Mouse (Mus musculus) T-helper 17 cell (primary cell): ENCODE measurements at regions not wholly inside any gene's neighbourhood (a gene's known extent, or its start where the extent isn't known, plus 50 kb on each side); places are given as distances from the start of the nearest gene placed in this dataset.

Experiments used
- in situ Hi-C, 2 experiments: fragments of 300-600 bp; cut with MboI, MseI; formaldehyde crosslinking; loops; 1 replicate in 1 of 2; 2 replicates in 1 of 2; pipeline ENCODE4 v1.15.1; 2025; ENCODE audit warnings: high pct_unique_total_duplicates in 2 of 2

DNA sequence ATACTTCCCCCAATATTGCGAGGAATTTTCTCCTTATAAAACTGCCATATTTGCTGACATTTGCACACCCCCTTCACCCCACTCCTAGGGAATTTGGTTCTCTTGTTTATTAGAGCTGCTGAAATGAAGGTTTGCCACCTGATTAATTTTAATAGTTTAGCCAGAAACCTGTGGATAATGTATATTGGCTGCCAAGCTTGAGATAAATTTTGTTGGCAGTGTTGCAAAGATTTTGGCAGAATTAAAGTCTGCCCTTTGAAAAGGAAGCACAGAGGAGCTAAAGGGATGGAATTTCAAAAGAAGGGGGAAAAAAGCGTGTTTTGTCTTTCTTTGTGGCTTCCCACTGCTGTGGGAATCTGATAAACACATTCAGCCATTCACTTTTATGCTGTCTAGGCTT, 354.6 kb upstream of the Car10 start:
- in situ Hi-C loops: no loop called here

DNA sequence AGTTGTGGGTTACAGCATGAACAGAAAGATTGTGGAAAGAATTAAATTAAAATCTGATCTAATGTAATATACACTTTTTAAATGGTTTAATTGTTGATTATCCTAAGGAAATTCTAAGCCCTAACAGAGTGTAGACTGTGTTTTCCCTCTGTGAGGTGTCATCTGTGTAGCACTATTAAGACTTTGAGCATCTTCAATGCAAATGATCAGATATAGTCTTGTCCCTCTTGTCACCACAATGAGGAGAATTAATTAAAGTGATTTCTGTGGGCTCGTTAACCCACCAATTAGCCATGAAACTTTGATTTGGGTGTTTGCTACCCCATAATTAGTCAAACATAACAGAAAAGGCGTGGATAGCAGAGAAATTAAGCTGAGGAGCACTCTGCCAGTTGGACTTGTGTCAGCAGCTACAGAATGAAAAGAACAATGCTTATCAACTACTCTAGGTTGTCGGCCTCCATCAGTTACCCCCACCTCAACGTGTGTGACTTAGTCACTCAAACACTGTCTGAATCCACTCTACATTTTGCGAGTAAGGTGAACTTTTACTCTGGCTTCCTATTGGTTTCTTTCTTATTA, 339.4 kb upstream of the Car10 start:
- in situ Hi-C loops: loop anchor here in 1 of 2 experiments (10.0 kb wide), 1 partner anchor 584 kb away; no protein-coding TSS in a partner anchor

DNA sequence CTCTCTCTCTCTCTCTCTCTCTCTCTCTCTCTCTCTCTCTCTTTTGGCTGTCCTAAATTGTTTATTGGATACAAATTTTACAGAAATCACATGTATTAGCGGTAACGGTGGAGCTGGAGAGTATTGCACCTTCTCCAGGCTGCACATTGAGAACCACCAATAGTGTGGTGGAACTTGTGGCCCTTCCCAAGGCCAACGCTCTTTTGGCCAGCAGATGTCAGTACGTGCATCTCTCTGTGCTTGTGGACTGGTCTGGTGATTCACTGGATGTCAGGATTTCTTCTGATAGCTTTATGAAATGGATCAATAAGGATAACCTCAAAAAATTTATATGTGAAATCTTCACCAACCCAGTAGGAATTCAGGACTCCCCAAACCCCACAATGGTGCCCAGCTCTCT, 327.9 kb upstream of the Car10 start:
- in situ Hi-C loops: no loop called here

DNA sequence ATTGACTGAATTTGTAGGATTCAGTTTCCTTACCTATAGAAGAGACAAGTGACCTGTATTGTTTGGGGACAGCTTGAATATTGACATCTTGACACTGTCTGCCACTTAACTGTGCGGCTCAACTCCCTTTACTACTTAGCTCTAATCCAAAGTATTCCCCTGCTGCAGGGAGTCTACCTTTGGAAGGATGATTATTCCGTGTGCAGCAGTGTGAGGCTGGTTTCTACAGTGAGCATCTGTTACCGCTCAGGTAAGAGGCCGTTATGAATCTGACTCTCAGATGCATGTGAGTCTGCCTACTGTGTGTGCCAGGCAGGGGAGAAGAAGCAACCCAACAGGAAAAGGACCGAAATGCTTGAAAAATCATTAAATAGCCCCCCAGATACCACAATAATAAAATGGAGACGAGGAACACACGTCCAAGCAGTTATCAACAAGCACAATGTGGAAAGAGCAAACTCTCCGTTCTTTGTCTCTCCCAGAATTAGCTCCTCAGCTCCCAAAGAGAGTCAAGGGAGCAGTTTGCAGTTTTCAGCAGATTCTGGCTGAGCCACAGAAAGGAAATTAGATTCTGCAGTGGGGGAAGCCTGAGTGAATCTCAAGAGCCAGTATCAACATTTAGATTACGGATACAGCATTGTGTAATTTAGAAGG, 324.8 kb upstream of the Car10 start:
- in situ Hi-C loops: no loop called here

- in situ Hi-C loops: no loop called here
Observed at GRCm38 (mm10) chr11:92773570-92773929, 324.3 kb upstream of the Car10 start.

DNA sequence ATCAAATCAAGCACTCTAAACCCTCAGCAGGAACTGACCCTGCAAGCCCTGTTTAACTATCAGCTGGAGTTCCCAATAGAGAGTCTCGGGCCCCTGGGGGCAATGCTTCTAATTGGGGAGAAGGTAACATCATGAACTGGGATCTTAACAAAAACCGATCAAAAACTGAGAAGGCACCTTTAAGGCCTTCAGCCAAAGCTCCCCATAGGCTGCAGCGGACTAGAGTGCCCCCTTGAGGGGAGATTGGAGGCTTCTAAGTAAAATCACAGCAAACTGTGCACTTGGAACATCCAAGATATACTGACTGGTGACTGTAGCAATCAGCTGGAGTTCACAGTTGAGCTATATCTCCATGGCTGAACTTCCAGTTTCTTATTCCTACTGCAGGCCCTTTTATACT, 323.0 kb upstream of the Car10 start:
- in situ Hi-C loops: no loop called here

GRCm38 (mm10) chr11:92799267-92799666, 298.6 kb upstream of the Car10 start:
- in situ Hi-C loops: no loop called here
